In the genomic region with DNA sequence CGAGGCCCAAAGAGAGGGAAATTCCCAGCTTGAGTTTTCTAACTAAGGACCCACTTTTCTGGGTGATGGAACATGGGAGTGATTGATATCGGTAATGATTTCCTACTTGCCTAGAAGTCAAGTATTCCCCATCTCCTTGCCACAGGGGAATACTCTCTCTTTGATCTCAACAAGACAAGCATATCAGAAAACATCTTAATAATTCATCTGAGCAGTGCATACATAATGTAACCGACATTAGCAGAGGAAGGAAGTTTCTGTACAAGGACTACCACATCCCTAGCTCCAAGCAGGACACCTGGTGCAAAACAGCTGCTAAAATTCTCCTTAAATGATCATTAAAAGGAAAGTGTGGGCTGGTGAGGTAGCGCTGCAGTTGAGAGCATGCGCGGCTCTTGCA, we compare ENCODE assay signal across 42 mouse cellular contexts. TPM values are rescaled to one million over a fixed set of nuclear protein-coding genes. Genes with fewer than 3 reads are reported as not detected.
"Had no signal": no experiment of that assay in that cellular context is flagged by ENCODE, and none has a peak within 500 bp of the region (broad histone marks: within the 10 kb centered on the region; RNA-seq: fewer than 3 reads in every experiment).

No protein-coding gene starts in this region.

- H3K4me1 ChIP-seq: heart, embryonic 10.5 days; heart, embryonic 12.5 days; hindbrain, embryonic 10.5 days; hindbrain, embryonic 12.5 days; kidney, embryonic 15.5 days; limb, embryonic 13.5 days; limb, embryonic 15.5 days had no signal

- H3K4me3 ChIP-seq: heart, embryonic 10.5 days; heart, embryonic 12.5 days; hindbrain, embryonic 10.5 days; hindbrain, embryonic 12.5 days; kidney, embryonic 15.5 days; limb, embryonic 13.5 days; limb, embryonic 15.5 days had no signal

- H3K9ac ChIP-seq: heart, embryonic 12.5 days; hindbrain, embryonic 12.5 days; hindbrain, embryonic 14.5 days; kidney, embryonic 15.5 days; limb, embryonic 13.5 days; limb, embryonic 15.5 days had no signal

- H3K4me2 ChIP-seq: heart, embryonic 12.5 days; hindbrain, embryonic 12.5 days; hindbrain, embryonic 14.5 days; kidney, embryonic 15.5 days; limb, embryonic 13.5 days; limb, embryonic 15.5 days had no signal

- H3K27me3 ChIP-seq: heart, embryonic 12.5 days; hindbrain, embryonic 12.5 days; kidney, embryonic 15.5 days; limb, embryonic 13.5 days; limb, embryonic 15.5 days had no signal

- H3K27ac ChIP-seq: heart, embryonic 10.5 days; hindbrain, embryonic 10.5 days; hindbrain, embryonic 12.5 days; hindbrain, embryonic 14.5 days; kidney, embryonic 15.5 days; kidney, postnatal 0 days; limb, embryonic 13.5 days; limb, embryonic 15.5 days had no signal

- DNase-seq: gastrocnemius, postnatal 14 days; gastrocnemius, postnatal 36 days; heart, adult 11 months; heart, postnatal 10 days; heart, postnatal 4 days; kidney, adult 11 months; kidney, adult 2 months; kidney, adult 9 months; kidney, postnatal 14 days; kidney, postnatal 36 days; layer of hippocampus, adult 9-11 months; layer of hippocampus, postnatal 36 days; left cerebral cortex, postnatal 4 days had no signal

- H3K36me3 ChIP-seq: heart, embryonic 10.5 days; heart, embryonic 12.5 days; hindbrain, embryonic 10.5 days; hindbrain, embryonic 12.5 days; kidney, embryonic 15.5 days; limb, embryonic 13.5 days; limb, embryonic 15.5 days had no signal

- H3K9me3 ChIP-seq: heart, embryonic 10.5 days; heart, embryonic 12.5 days; hindbrain, embryonic 10.5 days; hindbrain, embryonic 12.5 days; kidney, embryonic 15.5 days; limb, embryonic 13.5 days; limb, embryonic 15.5 days had no signal

- ATAC-seq: hindbrain, embryonic 16.5 days; intestine, embryonic 16.5 days had no signal

RNA-seq across cellular contexts. Expression of a gene that starts 8.2 kb away (rescaled TPM):
- total RNA-seq: heart, postnatal 4 days had no signal
- polyA plus RNA-seq: heart, embryonic 12.5 days; heart, embryonic 14.5 days; intestine, embryonic 14.5 days had no signal

RNA-seq across cellular contexts. Expression of a gene that starts 28.9 kb away (rescaled TPM):
- total RNA-seq: gastrocnemius, adult 8-10 months; gastrocnemius, postnatal 14 days; gastrocnemius, postnatal 36 days; heart, adult 8-10 months; heart, postnatal 10 days; heart, postnatal 25 days; heart, postnatal 4 days; layer of hippocampus, adult 18-20 months; layer of hippocampus, adult 8-10 months; layer of hippocampus, postnatal 14 days; layer of hippocampus, postnatal 36 days; left cerebral cortex, adult 18-20 months; left cerebral cortex, postnatal 25 days; left cerebral cortex, postnatal 4 days had no signal
- polyA plus RNA-seq: heart, embryonic 14.5 days; heart, embryonic 16.5 days; hindbrain, embryonic 10.5 days; hindbrain, embryonic 12.5 days; hindbrain, embryonic 14.5 days; hindbrain, embryonic 16.5 days; limb, embryonic 11.5 days; limb, embryonic 13.5 days had no signal

RNA-seq across cellular contexts. Expression of a gene that starts 47.9 kb away (rescaled TPM):
- total RNA-seq: gastrocnemius, adult 18-20 months; gastrocnemius, adult 8-10 months; gastrocnemius, postnatal 14 days; gastrocnemius, postnatal 36 days; heart, adult 8-10 months; heart, postnatal 10 days; heart, postnatal 25 days; heart, postnatal 4 days; layer of hippocampus, adult 18-20 months; layer of hippocampus, adult 8-10 months; layer of hippocampus, postnatal 14 days; layer of hippocampus, postnatal 36 days; left cerebral cortex, adult 18-20 months; left cerebral cortex, adult 8-10 months; left cerebral cortex, postnatal 10 days; left cerebral cortex, postnatal 25 days; left cerebral cortex, postnatal 4 days; liver, adult 2 months had no signal
- polyA plus RNA-seq: gonadal fat pad, adult 2 months; heart, embryonic 10.5 days; heart, embryonic 12.5 days; heart, embryonic 14.5 days; heart, embryonic 16.5 days; hindbrain, embryonic 10.5 days; hindbrain, embryonic 12.5 days; hindbrain, embryonic 14.5 days; hindbrain, embryonic 16.5 days; intestine, embryonic 14.5 days; intestine, embryonic 16.5 days; kidney, adult 2 months; kidney, embryonic 15.5 days; kidney, postnatal 0 days; large intestine, adult 2 months; limb, embryonic 11.5 days; limb, embryonic 13.5 days; limb, embryonic 15.5 days; liver, adult 2 months had no signal
